Mouse (Mus musculus) urinary bladder, postnatal 4 days (tissue): ENCODE measurements around the gene Ripor2.
"Not testable (repeated sequence)": the region's sequence is repeated elsewhere in the genome, so short reads cannot be mapped to it uniquely, and the experiment has no call there.

Experiments
- DNase-seq, 2 experiments: peaks; one replicate each; pipeline ENCODE4 v3.0.0; 2021 to 2022; ENCODE audit warnings: low spot score in 2 of 2

Gene Ripor2

GRCm38 (mm10) chr13:24761403-24762227 is 179.6 kb downstream of the Ripor2 start, which contains the start of gene Gmnn:
Gene Gmnn, minus strand, starts transcription at chr13:24761923.
- DNase-seq: peak; percentile 84 to 87

GRCm38 (mm10) chr13:24762254-24762653 is 180.3 kb downstream of the Ripor2 start:
- no peak for DNase-seq

GRCm38 (mm10) chr13:24767809-24768208 is 185.8 kb downstream of the Ripor2 start:
- DNase-seq: not testable (repeated sequence)

DNA sequence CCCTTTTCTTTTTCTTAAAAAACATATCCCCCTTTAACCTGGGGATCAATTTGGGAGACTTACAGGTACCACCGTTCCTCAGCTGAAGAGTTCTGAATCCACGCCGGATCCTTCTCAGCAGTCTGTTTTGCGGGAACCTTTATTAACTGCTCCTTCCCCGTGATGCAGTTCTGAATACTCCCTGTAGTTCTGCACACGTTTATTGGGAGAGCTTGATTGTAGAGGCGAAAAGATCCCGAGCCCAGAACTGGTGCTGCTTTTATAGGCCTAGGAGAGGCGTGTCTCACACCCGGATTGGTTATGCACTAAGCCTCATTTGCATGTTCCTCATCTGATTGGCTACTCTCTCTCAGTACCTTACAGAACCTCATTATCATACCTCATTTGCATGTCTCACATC is 189.5 kb downstream of the Ripor2 start:
- DNase-seq: not testable (repeated sequence)

- no peak for DNase-seq
Observed at GRCm38 (mm10) chr13:24776146-24776844, 194.3 kb downstream of the Ripor2 start.

DNA sequence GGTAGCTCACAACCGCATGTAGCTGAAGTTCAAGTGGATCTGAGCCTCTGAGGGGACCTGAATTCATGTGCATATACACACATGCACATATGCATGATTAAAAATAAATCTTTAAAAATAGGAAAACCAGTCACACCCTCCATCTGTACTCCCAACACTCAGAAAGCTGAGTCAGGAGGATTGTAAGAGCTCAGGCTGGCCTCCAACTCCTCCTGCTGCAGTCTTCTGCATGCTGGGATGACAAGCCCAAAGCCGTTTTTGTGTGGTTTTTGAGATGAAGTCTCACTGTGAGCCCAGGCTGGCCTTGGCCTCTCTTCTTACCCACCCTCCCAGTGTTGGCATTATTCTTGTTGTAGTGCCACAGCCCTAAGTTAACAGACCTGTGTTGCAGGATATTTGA is 196.0 kb downstream of the Ripor2 start:
- no peak for DNase-seq

- DNase-seq: no peak
Observed at GRCm38 (mm10) chr13:24778706-24779380, 196.9 kb downstream of the Ripor2 start.

DNA sequence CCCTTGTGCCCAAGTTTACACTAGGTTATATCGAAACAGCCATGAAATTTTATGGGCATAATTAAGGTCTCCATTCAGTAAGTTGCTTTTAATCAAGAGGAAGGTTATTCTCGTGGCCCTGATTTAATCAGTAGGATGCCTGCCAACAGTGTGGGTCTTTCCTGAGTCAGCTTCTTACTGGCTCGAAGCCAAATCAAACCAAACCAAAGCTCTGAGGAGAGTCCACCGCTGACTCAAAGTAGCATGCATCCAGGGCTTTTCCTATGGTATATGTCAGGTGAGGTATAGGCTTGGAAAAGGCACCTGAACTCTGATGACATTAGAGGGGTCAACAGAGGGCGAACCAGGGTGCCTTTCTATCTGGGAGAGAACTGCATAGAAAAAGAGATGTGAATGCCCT is 199.9 kb downstream of the Ripor2 start:
- DNase-seq: no peak
